In the genomic region with DNA sequence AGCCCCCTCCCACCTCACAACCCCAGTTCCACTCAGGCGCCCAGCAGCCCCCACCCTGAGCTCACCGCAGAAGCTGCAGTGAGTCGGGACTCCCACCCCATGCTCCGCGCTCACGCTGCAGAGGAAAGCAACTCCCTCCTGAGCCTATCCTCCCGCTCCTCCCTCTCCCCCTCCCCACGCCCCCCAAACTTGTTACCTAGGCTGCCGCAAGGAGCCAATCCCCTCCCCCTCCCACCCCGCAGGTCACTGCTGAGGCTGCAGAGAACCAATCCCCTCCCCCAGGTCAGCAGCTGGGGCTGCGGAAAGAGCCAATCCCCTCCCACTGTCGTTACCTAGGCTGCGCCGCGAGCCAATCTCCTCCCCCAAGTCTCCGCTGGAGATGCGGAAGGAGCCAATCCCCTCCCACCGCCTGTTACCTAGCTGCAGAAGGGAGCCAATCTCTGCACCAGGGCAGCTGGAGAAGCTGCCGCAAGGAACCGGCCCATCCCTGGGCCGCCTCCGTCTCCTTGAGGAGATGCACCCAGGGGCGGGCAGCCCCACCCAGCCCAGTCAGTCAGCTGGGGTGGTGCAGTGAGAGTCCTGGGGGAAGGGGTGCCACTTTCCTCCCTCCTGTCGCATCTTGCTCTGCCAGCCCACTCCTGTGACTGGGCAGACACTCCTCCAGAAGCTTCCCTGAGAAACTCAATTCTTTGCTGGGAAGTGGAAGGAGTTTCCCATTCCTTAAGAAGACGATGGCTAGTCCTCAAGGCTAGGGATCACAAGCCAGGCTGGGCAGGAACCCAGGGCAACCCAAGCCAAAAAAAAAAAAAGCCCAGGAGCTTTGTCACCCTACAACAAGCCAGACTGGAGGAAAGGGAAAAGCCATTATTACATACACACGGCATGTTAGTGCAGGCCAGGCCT, we compare ENCODE assay signal across 8 mouse cellular contexts. TPM values are rescaled to one million over a fixed set of nuclear protein-coding genes. Genes with fewer than 3 reads are reported as not detected.
DNase-seq lines count a peak whose midpoint lies in the region; ATAC-seq and TF ChIP-seq lines count a peak whose summit lies in the region.

No protein-coding gene starts in this region.

- H3K4me2 ChIP-seq in forebrain, postnatal 0 days (ENCODE audit: low read depth): peak overlapping the region; percentile 90
- H3K4me2 ChIP-seq in lung, embryonic 14.5 days: peak overlapping the region; percentile 95

- no peaks in the 10 kb centered on the region for H3K27me3 ChIP-seq in cerebellum, adult 2 months (ENCODE audit: control insufficient read depth, insufficient read depth, low read length)
- no peaks in the 10 kb centered on the region for H3K27me3 ChIP-seq in forebrain, postnatal 0 days (ENCODE audit: insufficient read depth, low read length)
- H3K27me3 ChIP-seq in lung, embryonic 14.5 days (ENCODE audit: insufficient read depth, low read length): no peaks in the 10 kb centered on the region

- no peaks in the 10 kb centered on the region for H3K9me3 ChIP-seq in forebrain, postnatal 0 days (ENCODE audit: low read length)
- no peaks in the 10 kb centered on the region for H3K9me3 ChIP-seq in lung, embryonic 14.5 days (ENCODE audit: low read depth, low read length)

- 2% methylated on average over 26 of the region's 26 CpGs for WGBS in cerebellum, adult 2 months
- 0% methylated on average over 19 of the region's 26 CpGs for WGBS in forebrain, postnatal 0 days
- WGBS in lung, embryonic 14.5 days: 1% methylated on average over 26 of the region's 26 CpGs

- peaks cover 44% of the 10 kb centered on the region for H3K36me3 ChIP-seq in forebrain, postnatal 0 days (ENCODE audit: insufficient read depth)
- H3K36me3 ChIP-seq in lung, embryonic 14.5 days (ENCODE audit: insufficient read depth): peaks cover 73% of the 10 kb centered on the region

- H3K9ac ChIP-seq in forebrain, postnatal 0 days: peak overlapping the region; percentile 51
- H3K9ac ChIP-seq in lung, embryonic 14.5 days: peak overlapping the region; percentile 51

- peak; percentile 88 for DNase-seq in MEL-GATA-1-ER (ENCODE audit: extremely low read depth, low read depth)
- peak; percentile 90 to 92 for DNase-seq in cerebellum, adult 2 months
- peak; percentile 85 for DNase-seq in forebrain, postnatal 0 days
- peak; percentile 81 to 83 for DNase-seq in layer of hippocampus, adult 8-10 months (ENCODE audit: low spot score in 2 of 2)
- DNase-seq in lung, embryonic 14.5 days: peak; percentile 95
- peak; percentile 91 for DNase-seq in testis, postnatal 14 days (ENCODE audit: low spot score)

- peak; percentile 96 for ATAC-seq in forebrain, postnatal 0 days
- peak; percentile 97 to 98 for ATAC-seq in hematopoietic stem cell, adult 5-6 weeks (replicated peaks in 1 of 2; ENCODE audit: insufficient read depth in 1 of 2, low FRiP score in 2 of 2, low TSS enrichment in 1 of 2, low read depth in 1 of 2, poor library complexity in 2 of 2, severe bottlenecking in 2 of 2)
- peak; percentile 82 for ATAC-seq in lung, embryonic 14.5 days (ENCODE audit: insufficient read depth)
- peak; percentile 92 for ATAC-seq in neutrophil, adult 5-6 weeks (ENCODE audit: extremely low read depth, insufficient number of reproducible peaks, low FRiP score, poor library complexity, severe bottlenecking)

- peak overlapping the region; percentile 62 for H3K4me3 ChIP-seq in cerebellum, adult 2 months (replicated peaks; ENCODE audit: insufficient read depth, low read depth, low read length)
- peak overlapping the region; percentile 48 for H3K4me3 ChIP-seq in forebrain, postnatal 0 days (ENCODE audit: low read depth, low read length)
- peak overlapping the region; percentile 44 for H3K4me3 ChIP-seq in lung, embryonic 14.5 days (ENCODE audit: low read depth, low read length)

- peak overlapping the region; percentile 83 for H3K27ac ChIP-seq in cerebellum, adult 2 months (ENCODE audit: insufficient read depth, low read length)
- peak overlapping the region; percentile 72 for H3K27ac ChIP-seq in forebrain, postnatal 0 days (ENCODE audit: low read depth, low read length)
- peak overlapping the region; percentile 70 for H3K27ac ChIP-seq in lung, embryonic 14.5 days (ENCODE audit: low read depth)

- TF ChIP-seq POLR2A in cerebellum, adult 2 months (IDR thresholded peaks at IDR 0.05; ENCODE audit: borderline replicate concordance, insufficient read depth, low read length): peak; percentile 64; the same call in 1 of the 2 replicates

- TF ChIP-seq CTCF in cerebellum, adult 2 months (IDR thresholded peaks at IDR 0.05; ENCODE audit: borderline replicate concordance, insufficient read depth, low read depth, low read length): no peak
- no peak for TF ChIP-seq CTCF in forebrain, postnatal 0 days (IDR thresholded peaks at IDR 0.05; ENCODE audit: low read depth)
- no peak for TF ChIP-seq CTCF in lung, embryonic 14.5 days (IDR thresholded peaks at IDR 0.05; ENCODE audit: low read depth)

- H3K4me1 ChIP-seq in cerebellum, adult 2 months (ENCODE audit: control insufficient read depth, insufficient read depth, low read length): peaks cover 29% of the 10 kb centered on the region
- H3K4me1 ChIP-seq in forebrain, postnatal 0 days (ENCODE audit: insufficient read depth): peaks cover 18% of the 10 kb centered on the region
- peaks cover 35% of the 10 kb centered on the region for H3K4me1 ChIP-seq in lung, embryonic 14.5 days (ENCODE audit: insufficient read depth)

RNA-seq across cellular contexts. Expression of gene Nfe2l1, which starts 5.6 kb away (rescaled TPM):
- polyA plus RNA-seq in cerebellum, adult 2 months (2012; rRNA removed): 183 and 215 TPM in 2 replicates
- total RNA-seq in forebrain, postnatal 0 days (2014; rRNA removed): 46.5 and 57.4 TPM in 2 replicates
- 47.3 and 62.4 TPM in 2 replicates for polyA plus RNA-seq in forebrain, postnatal 0 days (2015; fragmentation: Nextera tagmentation; extraction: Ambion mirVana)
- 50.1 and 51.6 TPM in 2 replicates for total RNA-seq in hematopoietic stem cell, adult 5-6 weeks (2017)
- 100 to 1,000 TPM; 234 to 271 (median 260) TPM for total RNA-seq in layer of hippocampus, adult 8-10 months (2022)
- polyA plus RNA-seq in lung, embryonic 14.5 days (2014; fragmentation: Nextera tagmentation; extraction: Ambion mirVana): 34.6 and 39.5 TPM in 2 replicates
- 48.5 and 53.8 TPM in 2 replicates for total RNA-seq in neutrophil, adult 5-6 weeks (2017)

RNA-seq across cellular contexts. Expression of gene Copz2, which starts 25.5 kb away (rescaled TPM):
- polyA plus RNA-seq in cerebellum, adult 2 months (2012; rRNA removed): 9.5 and 10.9 TPM in 2 replicates
- total RNA-seq in forebrain, postnatal 0 days (2014; rRNA removed): 5.8 and 7.1 TPM in 2 replicates
- 14.8 and 14.9 TPM in 2 replicates for polyA plus RNA-seq in forebrain, postnatal 0 days (2015; fragmentation: Nextera tagmentation; extraction: Ambion mirVana)
- total RNA-seq in hematopoietic stem cell, adult 5-6 weeks (2017): 3.1 and 5.9 TPM in 2 replicates
- total RNA-seq in layer of hippocampus, adult 8-10 months (2022): 10 to 100 TPM in 2 of 4 experiments, 1 to 10 TPM in 2; 8.2 to 11.6 (median 9.5) TPM
- 144 and 151 TPM in 2 replicates for polyA plus RNA-seq in lung, embryonic 14.5 days (2014; fragmentation: Nextera tagmentation; extraction: Ambion mirVana)
- not detected in 2 replicates for total RNA-seq in neutrophil, adult 5-6 weeks (2017)

RNA-seq across cellular contexts. Expression of gene Cbx1, which starts 35.2 kb away (rescaled TPM):
- polyA plus RNA-seq in cerebellum, adult 2 months (2012; rRNA removed): 37.9 and 40.7 TPM in 2 replicates
- 57.0 and 62.4 TPM in 2 replicates for total RNA-seq in forebrain, postnatal 0 days (2014; rRNA removed)
- polyA plus RNA-seq in forebrain, postnatal 0 days (2015; fragmentation: Nextera tagmentation; extraction: Ambion mirVana): 53.7 and 55.6 TPM in 2 replicates
- 102 and 160 TPM in 2 replicates for total RNA-seq in hematopoietic stem cell, adult 5-6 weeks (2017)
- total RNA-seq in layer of hippocampus, adult 8-10 months (2022): 10 to 100 TPM; 40.1 to 52.0 (median 44.0) TPM
- 103 and 112 TPM in 2 replicates for polyA plus RNA-seq in lung, embryonic 14.5 days (2014; fragmentation: Nextera tagmentation; extraction: Ambion mirVana)
- 50.9 and 58.0 TPM in 2 replicates for total RNA-seq in neutrophil, adult 5-6 weeks (2017)

RNA-seq across cellular contexts. Expression of gene Snx11, which starts 46.8 kb away (rescaled TPM):
- 38.5 and 38.9 TPM in 2 replicates for polyA plus RNA-seq in cerebellum, adult 2 months (2012; rRNA removed)
- total RNA-seq in forebrain, postnatal 0 days (2014; rRNA removed): 59.2 and 68.8 TPM in 2 replicates
- 32.7 and 37.1 TPM in 2 replicates for polyA plus RNA-seq in forebrain, postnatal 0 days (2015; fragmentation: Nextera tagmentation; extraction: Ambion mirVana)
- total RNA-seq in hematopoietic stem cell, adult 5-6 weeks (2017): 14.2 and 16.9 TPM in 2 replicates
- 10 to 100 TPM; 43.8 to 60.8 (median 54.1) TPM for total RNA-seq in layer of hippocampus, adult 8-10 months (2022)
- polyA plus RNA-seq in lung, embryonic 14.5 days (2014; fragmentation: Nextera tagmentation; extraction: Ambion mirVana): 10.3 and 15.7 TPM in 2 replicates
- 66.2 and 79.5 TPM in 2 replicates for total RNA-seq in neutrophil, adult 5-6 weeks (2017)

Comparison
In these comparisons a context has a peak if more than half of its experiments do, and no peak if none do; other contexts are left out.
1. Peak in every context shown above with its lines: DNase-seq, ATAC-seq, H3K4me3 ChIP-seq and H3K27ac ChIP-seq.